Mouse (Mus musculus) small intestine, adult 2 months (tissue): ENCODE measurements at regions not wholly inside any gene's neighbourhood (a gene's known extent, or its start where the extent isn't known, plus 50 kb on each side); places are given as distances from the start of the nearest gene placed in this dataset.

Experiments used
- H3K27ac ChIP-seq: fragments of 200-500 bp; 2 replicates; pipeline ENCODE4 v1.5.1; 2012; ENCODE audit warnings: low read depth, low read length, control low read depth, inconsistent platforms; ENCODE audit not compliant: insufficient read depth
- H3K27me3 ChIP-seq: fragments of 200-500 bp; 2 replicates; pipeline ENCODE4 v1.6.1; 2012; ENCODE audit warnings: mild to moderate bottlenecking, moderate library complexity, low read length, inconsistent platforms; ENCODE audit not compliant: control insufficient read depth, insufficient read depth
- H3K36me3 ChIP-seq: fragments of 200-500 bp; 2 replicates; pipeline ENCODE4 v1.6.1; 2012; ENCODE audit warnings: mild to moderate bottlenecking, low read length, control low read depth, inconsistent platforms; ENCODE audit not compliant: control insufficient read depth, insufficient read depth
- H3K4me1 ChIP-seq: fragments of 200-500 bp; 2 replicates; pipeline ENCODE4 v1.6.1; 2012; ENCODE audit warnings: low read length, inconsistent platforms, mixed read lengths; ENCODE audit not compliant: control insufficient read depth, insufficient read depth, insufficient read length
- H3K4me3 ChIP-seq: fragments of 200-500 bp; 2 replicates; pipeline ENCODE4 v1.5.1; 2012; ENCODE audit warnings: low read depth, mild to moderate bottlenecking, control low read depth, inconsistent platforms, low read length, moderate library complexity
- CTCF ChIP-seq: fragments of 200-500 bp; IDR thresholded peaks from 2 replicates; pipeline ENCODE4 v1.5.1; 2012; ENCODE audit warnings: low read depth, mild to moderate bottlenecking, control low read depth, inconsistent platforms, low read length, moderate library complexity, mixed read lengths; ENCODE audit not compliant: insufficient replicate concordance, insufficient read length; ENCODE audit errors: extremely low read depth
- POLR2A ChIP-seq: fragments of 200-500 bp; IDR thresholded peaks from 2 replicates; pipeline ENCODE4 v1.6.1; 2012; ENCODE audit warnings: low read depth, mild to moderate bottlenecking, control low read depth, inconsistent platforms, low read length, moderate library complexity
- WGBS: fragments of 180-500 bp; shearing (Covaris S2); methylation state at CpG from one replicate; pipeline ENCODE4 v1.1.7; 2018; 5-methylcytosine and 5-hydroxymethylcytosine counted together

GRCm38 (mm10) chr1:72030763-72031405 lies 181.2 kb downstream of the Mreg start:
- 80% methylated on average over 8 of the region's 8 CpGs for WGBS
- no peaks in the 10 kb centered on the region for H3K36me3 ChIP-seq
- H3K27ac ChIP-seq = no peak overlapping the region
- H3K4me1 ChIP-seq = no peaks in the 10 kb centered on the region
- H3K4me3 ChIP-seq = no peak overlapping the region
- TF ChIP-seq POLR2A (no peak), CTCF (no peak)
- no peaks in the 10 kb centered on the region for H3K27me3 ChIP-seq

GRCm38 (mm10) chr1:72029625-72030024 lies 182.5 kb downstream of the Mreg start:
- Histone ChIP-seq H3K4me3 (no peak overlapping the region), H3K36me3 (no peaks in the 10 kb centered on the region), H3K27ac (no peak overlapping the region), H3K4me1 (no peaks in the 10 kb centered on the region), H3K27me3 (no peaks in the 10 kb centered on the region)
- TF ChIP-seq CTCF = no peak
- TF ChIP-seq POLR2A = no peak
- 57% methylated on average over 6 of the region's 6 CpGs for WGBS

- no peak overlapping the region for H3K27ac ChIP-seq
- no peaks in the 10 kb centered on the region for H3K36me3 ChIP-seq
- no peaks in the 10 kb centered on the region for H3K4me1 ChIP-seq
- H3K4me3 ChIP-seq = no peak overlapping the region
- TF ChIP-seq POLR2A = no peak
- TF ChIP-seq CTCF = no peak
- 83% methylated on average over 4 of the region's 4 CpGs for WGBS
- no peaks in the 10 kb centered on the region for H3K27me3 ChIP-seq
Measured at GRCm38 (mm10) chr1:72026861-72027260, 185.2 kb downstream of the Mreg start.

- no peak overlapping the region for H3K27ac ChIP-seq
- 86% methylated on average over 3 of the region's 3 CpGs for WGBS
- H3K36me3 ChIP-seq = no peaks in the 10 kb centered on the region
- H3K4me3 ChIP-seq = no peak overlapping the region
- no peaks in the 10 kb centered on the region for H3K27me3 ChIP-seq
- TF ChIP-seq CTCF (no peak), POLR2A (no peak)
- H3K4me1 ChIP-seq = no peaks in the 10 kb centered on the region
Measured at GRCm38 (mm10) chr1:72022631-72023030, 189.5 kb downstream of the Mreg start.

DNA sequence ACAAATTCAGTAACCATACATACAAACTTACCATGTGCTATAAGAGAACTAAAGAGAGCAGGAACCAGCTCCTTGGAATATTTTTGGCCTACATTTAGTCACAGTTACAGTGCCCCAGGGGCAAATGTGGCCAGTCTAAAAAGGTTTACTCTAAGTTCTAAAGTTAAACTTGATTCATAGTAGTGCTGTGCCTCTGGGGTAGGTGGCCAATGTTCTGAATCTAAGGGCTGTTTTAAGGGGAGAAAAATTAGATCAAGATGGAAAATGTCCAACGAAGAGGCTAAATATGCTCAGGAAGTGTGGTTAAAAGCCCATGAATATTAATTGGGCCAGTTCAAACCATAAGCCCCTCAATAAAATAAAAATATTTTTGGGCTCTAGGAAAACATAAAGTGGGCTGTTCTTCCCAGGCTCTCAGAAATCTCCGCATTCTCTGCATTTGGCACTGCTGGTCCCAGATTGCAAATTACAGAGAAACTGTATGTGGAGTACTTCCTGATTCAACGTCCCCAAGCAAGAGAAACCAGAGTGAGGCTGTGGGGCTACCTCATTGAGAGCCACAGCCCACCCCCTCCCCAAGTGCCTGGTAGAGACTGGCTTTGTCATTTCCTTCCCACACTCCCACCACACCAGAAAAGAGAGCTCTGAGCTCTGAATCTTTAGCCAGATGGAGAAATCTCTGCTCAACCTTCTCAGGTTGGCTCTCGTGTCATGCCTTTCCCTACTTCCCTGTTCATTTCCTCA lies 193.5 kb downstream of the Mreg start:
- TF ChIP-seq POLR2A = no peak
- TF ChIP-seq CTCF = no peak
- H3K36me3 ChIP-seq = no peaks in the 10 kb centered on the region
- 68% methylated on average over 4 of the region's 4 CpGs for WGBS
- H3K4me1 ChIP-seq = 0 out of 2 replicates have a peak, but pooled peaks cover 3% of the 10 kb centered on the region
- H3K27me3 ChIP-seq = no peaks in the 10 kb centered on the region
- H3K27ac ChIP-seq = no peak overlapping the region
- H3K4me3 ChIP-seq = no peak overlapping the region

- H3K4me3 ChIP-seq = no peak overlapping the region
- WGBS = 72% methylated on average over 1 of the region's 1 CpGs
- no peaks in the 10 kb centered on the region for H3K36me3 ChIP-seq
- TF ChIP-seq POLR2A = no peak
- TF ChIP-seq CTCF = no peak
- no peaks in the 10 kb centered on the region for H3K27me3 ChIP-seq
- 0 out of 2 replicates have a peak, but pooled peaks cover 3% of the 10 kb centered on the region for H3K4me1 ChIP-seq
- no peak overlapping the region for H3K27ac ChIP-seq
Measured at GRCm38 (mm10) chr1:72017814-72018478, 194.2 kb downstream of the Mreg start.

DNA sequence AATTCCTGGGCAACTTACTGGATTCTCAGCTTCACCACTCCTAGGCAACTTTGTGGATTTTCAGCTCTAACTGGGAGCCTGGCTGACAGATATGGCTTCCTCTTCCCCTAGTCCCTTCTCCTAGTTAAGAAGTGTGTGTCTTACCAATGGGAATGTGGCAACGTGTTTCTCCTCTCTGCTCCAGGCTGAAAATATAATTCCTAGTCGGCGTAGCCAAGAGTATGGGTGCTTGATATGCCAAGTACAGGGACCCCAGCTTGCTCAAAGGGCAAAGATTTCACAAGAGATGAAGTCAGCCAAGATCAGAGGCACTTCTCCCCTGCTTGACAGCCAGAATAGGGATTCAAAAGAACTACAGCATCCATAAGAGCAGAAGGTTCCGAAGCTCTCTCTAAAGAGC lies 196.6 kb downstream of the Mreg start:
- Histone ChIP-seq H3K27ac (no peak overlapping the region), H3K4me1 (0 out of 2 replicates have a peak, but pooled peaks cover 3% of the 10 kb centered on the region), H3K4me3 (no peak overlapping the region), H3K27me3 (no peaks in the 10 kb centered on the region), H3K36me3 (no peaks in the 10 kb centered on the region)
- no peak for TF ChIP-seq CTCF
- no peak for TF ChIP-seq POLR2A
- WGBS = 87% methylated on average over 4 of the region's 4 CpGs
